Mouse (Mus musculus) forebrain, embryonic 10.5 days (tissue): ENCODE results near the gene Zeb2. TPM values are rescaled to one million over a fixed set of nuclear protein-coding genes. Genes with fewer than 3 reads are reported as not detected.

Experiments used
- DNase-seq: peaks from one replicate; pipeline ENCODE4 v3.0.0-alpha.2; 2017; ENCODE audit warnings: low spot score; ENCODE audit errors: extremely low spot score
- H3K27ac ChIP-seq: fragments of 300-500 bp; sonication (generic); 2 replicates; pipeline ENCODE4 v1.5.1; 2016; ENCODE audit warnings: mild to moderate bottlenecking
- H3K27me3 ChIP-seq: fragments of 300-500 bp; sonication (generic); 2 replicates; pipeline ENCODE4 v1.6.1; 2016; ENCODE audit warnings: mild to moderate bottlenecking; ENCODE audit not compliant: poor library complexity, severe bottlenecking
- H3K36me3 ChIP-seq: fragments of 300-500 bp; sonication (generic); replicated peaks from 2 replicates; pipeline ENCODE4 v1.6.1; 2016; ENCODE audit warnings: mild to moderate bottlenecking, moderate library complexity
- H3K4me1 ChIP-seq: fragments of 300-500 bp; sonication (generic); 2 replicates; pipeline ENCODE4 v1.6.1; 2016
- H3K4me3 ChIP-seq: fragments of 300-500 bp; sonication (generic); 2 replicates; pipeline ENCODE4 v1.5.1; 2016; ENCODE audit warnings: mild to moderate bottlenecking, moderate library complexity
- H3K9me3 ChIP-seq: fragments of 300-500 bp; sonication (generic); 2 replicates; pipeline ENCODE4 v1.6.1; 2016; ENCODE audit warnings: mild to moderate bottlenecking, moderate library complexity
- WGBS: fragments of 180-500 bp; shearing (Covaris S2); methylation state at CpG from one replicate; pipeline ENCODE4 v1.1.7; 2016; 5-methylcytosine and 5-hydroxymethylcytosine counted together
- polyA plus RNA-seq: library from polyadenylated mRNA; unstranded; fragments of >200 nt; fragmentation: Nextera tagmentation; extraction: Ambion mirVana; gene quantifications from 2 replicates; pipeline ENCODE4 v1.2.1, GENCODE M21; 2016

Zeb2 gene
- polyA plus RNA-seq, 1 experiment from 2014 or later: 30.2 TPM

GRCm38 (mm10) chr2:44979042-44979721 is 138.0 kb downstream of the Zeb2 start:
- no peaks in the 10 kb centered on the region for H3K36me3 ChIP-seq
- H3K4me3 ChIP-seq: peak overlapping the region; percentile 43
- 8% methylated on average over 18 of the region's 18 CpGs for WGBS
- no peaks in the 10 kb centered on the region for H3K9me3 ChIP-seq
- DNase-seq: peak; percentile 18
- peaks cover 16% of the 10 kb centered on the region; the same call in 1 of the 2 replicates for H3K27me3 ChIP-seq
- H3K4me1 ChIP-seq: peaks cover 25% of the 10 kb centered on the region
- H3K27ac ChIP-seq: no peak overlapping the region

GRCm38 (mm10) chr2:44978038-44978437 is 139.2 kb downstream of the Zeb2 start:
- Histone ChIP-seq H3K36me3 (no peaks in the 10 kb centered on the region), H3K27me3 (peaks cover 16% of the 10 kb centered on the region; the same call in 1 of the 2 replicates), H3K4me1 (peaks cover 25% of the 10 kb centered on the region), H3K9me3 (no peaks in the 10 kb centered on the region), H3K27ac (no peak overlapping the region), H3K4me3 (no peak overlapping the region)
- WGBS: 76% methylated on average over 6 of the region's 6 CpGs
- no peak for DNase-seq

GRCm38 (mm10) chr2:44977556-44977955 is 139.6 kb downstream of the Zeb2 start:
- H3K27me3 ChIP-seq: peaks cover 16% of the 10 kb centered on the region; the same call in 1 of the 2 replicates
- no peak overlapping the region for H3K27ac ChIP-seq
- H3K4me3 ChIP-seq: no peak overlapping the region
- H3K4me1 ChIP-seq: peaks cover 25% of the 10 kb centered on the region
- no peaks in the 10 kb centered on the region for H3K9me3 ChIP-seq
- DNase-seq: no peak
- H3K36me3 ChIP-seq: no peaks in the 10 kb centered on the region
- WGBS: 58% methylated on average over 2 of the region's 2 CpGs

GRCm38 (mm10) chr2:44977051-44977450 is 140.1 kb downstream of the Zeb2 start:
- DNase-seq: no peak

GRCm38 (mm10) chr2:44976484-44976883 is 140.7 kb downstream of the Zeb2 start:
- no peak overlapping the region for H3K27ac ChIP-seq
- H3K9me3 ChIP-seq: no peaks in the 10 kb centered on the region
- WGBS: 61% methylated on average over 4 of the region's 4 CpGs
- H3K4me3 ChIP-seq: no peak overlapping the region
- peaks cover 16% of the 10 kb centered on the region; the same call in 1 of the 2 replicates for H3K27me3 ChIP-seq
- no peak for DNase-seq
- H3K36me3 ChIP-seq: no peaks in the 10 kb centered on the region
- peaks cover 25% of the 10 kb centered on the region for H3K4me1 ChIP-seq

More at GRCm38 (mm10) chr2:44977051-44977450, 140.1 kb downstream of the Zeb2 start:
- H3K27me3 ChIP-seq: peaks cover 16% of the 10 kb centered on the region; the same call in 1 of the 2 replicates
- no peak overlapping the region for H3K27ac ChIP-seq
- WGBS: 87% methylated on average over 3 of the region's 3 CpGs
- no peak overlapping the region for H3K4me3 ChIP-seq
- H3K36me3 ChIP-seq: no peaks in the 10 kb centered on the region
- H3K9me3 ChIP-seq: no peaks in the 10 kb centered on the region
- H3K4me1 ChIP-seq: peaks cover 25% of the 10 kb centered on the region

GRCm38 (mm10) chr2:44973828-44974227 is 143.4 kb downstream of the Zeb2 start:
- WGBS: 91% methylated on average over 6 of the region's 6 CpGs
- Histone ChIP-seq H3K4me3 (no peak overlapping the region), H3K27me3 (peaks cover 11% of the 10 kb centered on the region; the same call in 1 of the 2 replicates), H3K36me3 (no peaks in the 10 kb centered on the region), H3K4me1 (peaks cover 8% of the 10 kb centered on the region), H3K9me3 (no peaks in the 10 kb centered on the region), H3K27ac (no peak overlapping the region)
- DNase-seq: no peak

GRCm38 (mm10) chr2:44970087-44970646 is 147.0 kb downstream of the Zeb2 start:
- no peaks in the 10 kb centered on the region for H3K36me3 ChIP-seq
- no peaks in the 10 kb centered on the region for H3K4me1 ChIP-seq
- 95% methylated on average over 6 of the region's 6 CpGs for WGBS
- no peaks in the 10 kb centered on the region for H3K9me3 ChIP-seq
- DNase-seq: no peak
- no peak overlapping the region for H3K27ac ChIP-seq
- H3K27me3 ChIP-seq: no peaks in the 10 kb centered on the region
- no peak overlapping the region for H3K4me3 ChIP-seq

GRCm38 (mm10) chr2:44969640-44970039 is 147.6 kb downstream of the Zeb2 start:
- Histone ChIP-seq H3K36me3 (no peaks in the 10 kb centered on the region), H3K27me3 (no peaks in the 10 kb centered on the region), H3K27ac (no peak overlapping the region), H3K9me3 (no peaks in the 10 kb centered on the region), H3K4me3 (no peak overlapping the region), H3K4me1 (no peaks in the 10 kb centered on the region)
- no peak for DNase-seq
- 100% methylated on average over 1 of the region's 1 CpGs for WGBS

- no peaks in the 10 kb centered on the region for H3K27me3 ChIP-seq
- no peaks in the 10 kb centered on the region for H3K9me3 ChIP-seq
- no peak overlapping the region for H3K27ac ChIP-seq
- WGBS: 83% methylated on average over 2 of the region's 2 CpGs
- H3K4me3 ChIP-seq: no peak overlapping the region
- no peak for DNase-seq
- no peaks in the 10 kb centered on the region for H3K36me3 ChIP-seq
- no peaks in the 10 kb centered on the region for H3K4me1 ChIP-seq
These were observed 148.0 kb downstream of the Zeb2 start for GRCm38 (mm10) chr2:44969226-44969625.

GRCm38 (mm10) chr2:44965834-44966555 is 151.2 kb downstream of the Zeb2 start:
- no peak for DNase-seq
- Histone ChIP-seq H3K36me3 (no peaks in the 10 kb centered on the region), H3K9me3 (no peaks in the 10 kb centered on the region), H3K27ac (no peak overlapping the region), H3K4me3 (no peak overlapping the region), H3K4me1 (no peaks in the 10 kb centered on the region), H3K27me3 (no peaks in the 10 kb centered on the region)
- 90% methylated on average over 2 of the region's 2 CpGs for WGBS

- 90% methylated on average over 5 of the region's 5 CpGs for WGBS
- Histone ChIP-seq H3K27me3 (no peaks in the 10 kb centered on the region), H3K4me3 (no peak overlapping the region), H3K27ac (no peak overlapping the region), H3K4me1 (no peaks in the 10 kb centered on the region), H3K9me3 (no peaks in the 10 kb centered on the region), H3K36me3 (no peaks in the 10 kb centered on the region)
- no peak for DNase-seq
These were observed 154.6 kb downstream of the Zeb2 start for GRCm38 (mm10) chr2:44962620-44963019.

GRCm38 (mm10) chr2:44961192-44961591 is 156.0 kb downstream of the Zeb2 start:
- Histone ChIP-seq H3K9me3 (no peaks in the 10 kb centered on the region), H3K36me3 (no peaks in the 10 kb centered on the region), H3K27ac (no peak overlapping the region), H3K4me3 (no peak overlapping the region), H3K4me1 (no peaks in the 10 kb centered on the region), H3K27me3 (no peaks in the 10 kb centered on the region)
- no peak for DNase-seq
- WGBS: 88% methylated on average over 4 of the region's 4 CpGs

- Histone ChIP-seq H3K4me1 (no peaks in the 10 kb centered on the region), H3K4me3 (no peak overlapping the region), H3K9me3 (no peaks in the 10 kb centered on the region), H3K27ac (no peak overlapping the region), H3K27me3 (no peaks in the 10 kb centered on the region), H3K36me3 (no peaks in the 10 kb centered on the region)
- 87% methylated on average over 3 of the region's 3 CpGs for WGBS
- DNase-seq: no peak
These were observed 156.6 kb downstream of the Zeb2 start for GRCm38 (mm10) chr2:44960561-44960960.
